Mouse (Mus musculus) CH12.LX (cell line): ENCODE results near the gene Coa7. TPM values are rescaled to one million over a fixed set of nuclear protein-coding genes. Genes with fewer than 3 reads are reported as not detected.

Experiments
- DNase-seq: peaks from one replicate; pipeline ENCODE4 v3.0.0-alpha.2; 2013; ENCODE audit errors: extremely low read depth
- H3K27ac ChIP-seq: 2 replicates; pipeline ENCODE4 v1.5.1; 2012; ENCODE audit warnings: low read depth, mild to moderate bottlenecking, control low read depth, moderate library complexity; ENCODE audit not compliant: insufficient read depth
- H3K27me3 ChIP-seq: replicated peaks from 2 replicates; pipeline ENCODE3; 2012; ENCODE audit warnings: inconsistent platforms
- H3K36me3 ChIP-seq, 2 experiments: replicated peaks in 1 of 2; 2 replicates each; pipeline versions ENCODE3 to v1.6.1; 2012; ENCODE audit warnings: inconsistent platforms in 1 of 2, low read length in 1 of 2, mild to moderate bottlenecking in 1 of 2, mixed read lengths in 1 of 2, moderate library complexity in 1 of 2; ENCODE audit not compliant: control insufficient read depth in 1 of 2, insufficient read depth in 1 of 2
- H3K4me1 ChIP-seq, 2 experiments: 2 replicates each; pipeline ENCODE4 v1.6.1; 2012; ENCODE audit warnings: inconsistent platforms in 1 of 2, moderate library complexity in 1 of 2; ENCODE audit not compliant: insufficient read depth in 2 of 2, control insufficient read depth in 1 of 2
- H3K4me2 ChIP-seq: 2 replicates; pipeline ENCODE4 v1.6.1; 2012; ENCODE audit warnings: low read depth, mild to moderate bottlenecking, control low read depth; ENCODE audit not compliant: poor library complexity, insufficient read depth, severe bottlenecking
- H3K4me3 ChIP-seq, 3 experiments: fragments of 150-350 bp in 1 of 3; sonication (generic) in 1 of 3; replicated peaks in 1 of 3; 2 replicates each; pipeline versions ENCODE3 to v1.5.1; 2011 to 2012; ENCODE audit warnings: low read depth in 2 of 3, low read length in 2 of 3, mild to moderate bottlenecking in 2 of 3, moderate library complexity in 2 of 3, control low read depth in 1 of 3, improper control_type of control experiment in 1 of 3, inconsistent platforms in 1 of 3, mixed read lengths in 1 of 3; ENCODE audit not compliant: poor library complexity in 1 of 3
- H3K79me2 ChIP-seq: replicated peaks from 2 replicates; pipeline ENCODE4 v1.6.1; 2012; ENCODE audit warnings: mild to moderate bottlenecking, moderate library complexity; ENCODE audit not compliant: control insufficient read depth, poor library complexity, insufficient read depth, severe bottlenecking; ENCODE audit errors: extremely low read depth
- H3K9ac ChIP-seq: 2 replicates; pipeline ENCODE4 v1.6.1; 2012; ENCODE audit warnings: low read depth, mild to moderate bottlenecking, control low read depth, moderate library complexity; ENCODE audit not compliant: insufficient read depth
- H3K9me3 ChIP-seq: replicated peaks from 2 replicates; pipeline ENCODE3; 2012; ENCODE audit warnings: low read length, inconsistent platforms, mixed read lengths
- CHD2 ChIP-seq: IDR thresholded peaks from 2 replicates; pipeline ENCODE4 v1.6.1; 2011; ENCODE audit warnings: low read length, improper control_type of control experiment
- CTCF ChIP-seq, 2 experiments: IDR thresholded peaks in 1 of 2; conservative IDR thresholded peaks in 1 of 2; 2 replicates each; pipeline ENCODE4 v1.5.1; 2011 to 2012; ENCODE audit warnings: low read depth in 2 of 2, low read length in 2 of 2, improper control_type of control experiment in 1 of 2, inconsistent platforms in 1 of 2, mild to moderate bottlenecking in 1 of 2, moderate library complexity in 1 of 2
- ELF1 ChIP-seq: IDR thresholded peaks from 2 replicates; pipeline ENCODE4 v1.6.1; 2014; ENCODE audit warnings: low read depth, mild to moderate bottlenecking, inconsistent platforms, low read length, improper control_type of control experiment
- EP300 ChIP-seq: IDR thresholded peaks from 2 replicates; pipeline ENCODE4 v1.6.1; 2011; ENCODE audit warnings: low read length, improper control_type of control experiment
- POLR2A ChIP-seq: IDR thresholded peaks from 2 replicates; pipeline ENCODE4 v1.6.1; 2011; ENCODE audit warnings: low read depth, mild to moderate bottlenecking, improper control_type of control experiment, low read length
- RAD21 ChIP-seq: IDR thresholded peaks from 2 replicates; pipeline ENCODE4 v1.6.1; 2011; ENCODE audit warnings: low read depth, mild to moderate bottlenecking, low read length, improper control_type of control experiment, moderate library complexity
- RCOR1 ChIP-seq: conservative IDR thresholded peaks from 2 replicates; pipeline ENCODE4 v1.6.1; 2012; ENCODE audit warnings: low read depth, mild to moderate bottlenecking, inconsistent platforms, low read length, improper control_type of control experiment
- TBP ChIP-seq: conservative IDR thresholded peaks from 2 replicates; pipeline ENCODE4 v1.6.1; 2011; ENCODE audit warnings: low read depth, low read length, improper control_type of control experiment
- TCF12 ChIP-seq: IDR thresholded peaks from 2 replicates; pipeline ENCODE4 v1.6.1; 2014; ENCODE audit warnings: low read depth, mild to moderate bottlenecking, inconsistent platforms, low read length, improper control_type of control experiment
- USF1 ChIP-seq: IDR thresholded peaks from 2 replicates; pipeline ENCODE4 v1.6.1; 2014; ENCODE audit warnings: low read depth, mild to moderate bottlenecking, inconsistent platforms, low read length, improper control_type of control experiment
- USF2 ChIP-seq: conservative IDR thresholded peaks from 2 replicates; pipeline ENCODE4 v1.6.1; 2011; ENCODE audit warnings: low read depth, low read length, improper control_type of control experiment
- dilution Hi-C: fragments of 300-500 bp; cut with MboI; formaldehyde crosslinking; loops from 2 replicates; pipeline ENCODE4 v1.14.3; 2020; ENCODE audit warnings: low sequenced_read_pairs; ENCODE audit not compliant: extremely low pct_unique_long_range_greater_than_20kb, extremely low pct_ligation_motif_present
- in situ Hi-C: fragments of 300-500 bp; cut with MboI; formaldehyde crosslinking; loops from 3 replicates; pipeline ENCODE4 v1.14.3; 2019; ENCODE audit warnings: low sequenced_read_pairs, low pct_ligation_motif_present, low pct_unique_long_range_greater_than_20kb, mixed read lengths
- polyA plus RNA-seq: library from polyadenylated mRNA; unstranded; fragments of >175 nt; gene quantifications from 2 replicates; pipeline ENCODE4 v1.2.1, GENCODE M21; 2012; ENCODE audit warnings: low read depth; ENCODE audit not compliant: insufficient read length
- total RNA-seq, 2 experiments: library from RNA; depleted of rRNA; stranded (reverse); fragments of 300-350 nt in 1 of 2; fragments of >200 nt in 1 of 2; gene quantifications; 2 replicates each; pipeline ENCODE4 v1.2.3; 2012 to 2014

Gene Coa7
- total and polyA plus RNA-seq, 3 experiments = 18.7 to 73.8 (median 24.2) TPM

- Histone ChIP-seq H3K9ac (no peak overlapping the region), H3K4me3 (no peak overlapping the region), H3K27ac (no peak overlapping the region; the same call in 1 of the 2 replicates), H3K4me2 (no peak overlapping the region), H3K79me2 (no peaks in the 10 kb centered on the region), H3K27me3 (no peaks in the 10 kb centered on the region), H3K4me1 (peaks cover 16 to 48% of the 10 kb centered on the region in 2 experiments), H3K9me3 (no peaks in the 10 kb centered on the region), H3K36me3 (no peaks in the 10 kb centered on the region)
- DNase-seq = no peak
- dilution Hi-C loops (no loop called here), in situ Hi-C loops (no loop called here)
- TF ChIP-seq USF1 (no peak), USF2 (no peak), POLR2A (no peak), RCOR1 (no peak)
These were observed 10.0 kb upstream of the Coa7 start for GRCm38 (mm10) chr4:108317656-108318605.

DNA sequence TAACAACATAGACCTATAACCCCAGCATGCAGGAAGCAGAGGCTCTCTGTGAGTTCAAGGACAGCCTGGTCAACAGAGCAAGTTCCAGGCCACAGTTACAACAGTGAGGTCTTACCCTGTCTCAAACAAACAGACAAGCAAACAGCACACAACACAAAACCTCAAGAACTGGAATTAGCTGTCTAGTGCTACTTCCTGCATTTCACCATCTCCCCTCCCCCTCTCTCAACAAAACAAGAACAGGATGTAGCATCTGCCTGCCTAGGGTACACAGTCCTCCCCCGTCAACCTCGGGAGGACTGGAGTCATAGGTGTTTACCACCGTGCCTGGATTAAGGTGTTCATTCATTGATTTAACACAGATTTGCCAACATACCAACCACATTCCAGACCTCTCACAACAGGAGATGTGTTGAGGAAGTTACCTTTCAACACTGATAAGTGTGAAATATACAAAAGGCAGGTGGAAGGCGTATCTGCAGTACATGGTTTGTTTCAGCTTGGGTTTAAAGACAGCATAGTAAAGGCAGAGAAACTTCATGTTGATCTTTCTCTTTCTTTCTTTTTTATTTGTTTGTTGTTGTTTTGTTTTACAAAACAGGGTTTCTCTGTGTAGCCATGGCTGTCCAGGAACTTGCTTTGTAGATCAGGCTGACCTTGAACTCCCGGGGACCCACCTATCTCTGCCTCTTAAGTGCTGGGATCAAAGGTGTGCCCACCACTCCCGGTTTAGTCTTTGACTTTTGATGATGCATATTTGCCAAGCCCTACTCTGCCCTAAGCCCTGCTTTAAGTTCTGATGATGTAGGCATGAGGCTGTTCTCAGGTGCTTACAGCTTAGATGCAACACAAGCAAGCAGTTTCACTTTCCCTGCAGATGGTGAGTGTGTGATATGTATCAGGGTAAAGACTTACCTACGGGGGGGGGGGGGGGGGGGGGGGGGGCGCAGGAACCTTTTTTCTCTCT is 9.0 kb upstream of the Coa7 start:
- Histone ChIP-seq H3K4me3 (no peak overlapping the region), H3K4me2 (no peak overlapping the region), H3K27me3 (no peaks in the 10 kb centered on the region), H3K36me3 (no peaks in the 10 kb centered on the region), H3K9me3 (no peaks in the 10 kb centered on the region), H3K27ac (no peak overlapping the region)
- peak; percentile 65 for DNase-seq
- dilution Hi-C loops (no loop called here), in situ Hi-C loops (no loop called here)
- peak; percentile 54; the same call in 1 of the 2 replicates for TF ChIP-seq CHD2
- peak; percentile 46; the same call in 1 of the 2 replicates for TF ChIP-seq EP300
- TF ChIP-seq ELF1 = peak; percentile 72
- no peak for TF ChIP-seq TCF12
- TF ChIP-seq TBP = 0 out of 2 replicates have a peak, but pooled peaks have one; percentile 33
- TF ChIP-seq, all 38 proteins: peak for 4
- peaks cover 16 to 49% of the 10 kb centered on the region in 2 experiments for H3K4me1 ChIP-seq
- H3K79me2 ChIP-seq = no peaks in the 10 kb centered on the region
- H3K9ac ChIP-seq = no peak overlapping the region

DNA sequence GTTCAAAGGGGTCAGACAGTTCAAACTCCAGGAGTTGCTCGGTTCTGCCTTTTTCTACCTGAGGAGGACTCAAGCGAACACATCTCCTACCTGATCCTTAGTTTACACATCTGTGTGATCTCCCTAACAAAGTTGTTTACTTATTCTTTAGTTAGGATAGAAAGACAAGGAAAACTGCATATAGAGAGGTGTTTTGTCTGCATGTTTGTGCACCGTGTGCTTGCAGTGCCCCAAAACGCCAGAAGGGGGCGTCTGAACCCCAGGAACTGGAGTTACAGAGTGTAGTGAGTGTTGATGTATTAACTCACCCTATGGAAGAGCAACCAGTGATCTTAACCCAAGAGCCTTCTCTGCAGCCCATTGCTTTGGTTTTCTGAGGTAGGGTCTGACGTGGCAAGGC is 8.2 kb upstream of the Coa7 start:
- no peak overlapping the region for H3K27ac ChIP-seq
- no peaks in the 10 kb centered on the region for H3K9me3 ChIP-seq
- no peaks in the 10 kb centered on the region for H3K36me3 ChIP-seq
- in situ Hi-C loops = loop anchor here (5.0 kb wide), 1 partner anchor 62 kb away; no protein-coding TSS in a partner anchor
- peaks cover 16 to 43% of the 10 kb centered on the region in 2 experiments for H3K4me1 ChIP-seq
- no peak for DNase-seq
- no peak overlapping the region for H3K4me3 ChIP-seq
- no peaks in the 10 kb centered on the region for H3K79me2 ChIP-seq
- no peak overlapping the region for H3K9ac ChIP-seq
- dilution Hi-C loops = no loop called here
- no peaks in the 10 kb centered on the region for H3K27me3 ChIP-seq
- TF ChIP-seq CTCF (conservative IDR thresholded peaks at IDR 0.05 in 1 of 2, IDR thresholded peaks at IDR 0.05 in 1 of 2; ENCODE audit: low read depth in 2 of 2, low read length in 2 of 2) (peak; percentile 49 to 71), RAD21 (peak; percentile 23), USF2 (no peak)
- H3K4me2 ChIP-seq = no peak overlapping the region
